Mouse (Mus musculus) testis, adult 2 months (tissue): ENCODE measurements around the gene Krt78.

Source experiments
- CTCF ChIP-seq: fragments of 200-500 bp; IDR thresholded peaks from 2 replicates; pipeline ENCODE4 v1.5.1; 2012; ENCODE audit warnings: low read depth, mild to moderate bottlenecking, inconsistent platforms, low read length, moderate library complexity; ENCODE audit not compliant: control insufficient read depth, insufficient read depth, insufficient replicate concordance
- POLR2A ChIP-seq: fragments of 200-500 bp; IDR thresholded peaks from 2 replicates; pipeline ENCODE4 v1.6.1; 2012; ENCODE audit warnings: low read depth, mild to moderate bottlenecking, inconsistent platforms, low read length, moderate library complexity; ENCODE audit not compliant: control insufficient read depth

- TF ChIP-seq POLR2A (no peak), CTCF (no peak)
Observed at GRCm38 (mm10) chr15:101977043-101977726, 23.1 kb upstream of the Krt78 start.
